In the genomic region with DNA sequence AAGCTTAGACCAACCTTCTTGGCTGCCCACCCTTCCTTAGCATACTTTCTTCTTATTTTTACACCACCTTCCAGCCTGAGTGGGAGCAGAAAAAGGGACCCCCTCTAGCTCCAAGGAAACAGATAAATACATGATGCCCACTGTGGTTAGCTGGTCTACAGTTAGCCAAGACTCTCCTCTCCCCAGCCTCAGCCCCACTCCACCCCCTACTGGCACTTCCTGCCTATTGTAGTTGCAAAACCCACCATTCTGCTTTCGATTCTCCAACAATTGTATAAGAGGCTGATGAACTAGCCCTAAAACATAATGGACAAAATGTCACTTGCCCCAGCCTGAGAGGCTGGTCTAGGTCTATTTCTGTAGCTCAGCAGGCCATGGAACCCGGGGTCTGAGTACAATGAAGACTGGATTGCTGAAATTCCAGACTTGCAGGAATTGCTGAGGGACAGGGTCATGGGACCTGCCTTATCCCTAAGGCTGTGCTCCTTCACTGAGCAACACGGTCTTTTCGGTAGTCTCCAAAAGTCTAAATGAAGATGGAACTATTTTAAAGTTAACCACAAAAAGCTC, we compare ENCODE assay signal across 18 mouse cellular contexts.
DNase-seq lines count a peak whose midpoint lies in the region; ATAC-seq and TF ChIP-seq lines count a peak whose summit lies in the region.
"Had no signal": no experiment of that assay in that cellular context is flagged by ENCODE, and none has a peak within 500 bp of the region (broad histone marks: within the 10 kb centered on the region; RNA-seq: fewer than 3 reads in every experiment).

No protein-coding gene starts in this region.

- H3K4me2 ChIP-seq in forebrain, embryonic 16.5 days (ENCODE audit: low read length), result no peak overlapping the region
- H3K4me2 ChIP-seq: forebrain, embryonic 13.5 days; limb, embryonic 13.5 days; midbrain, embryonic 13.5 days had no signal

- TF ChIP-seq CTCF in layer of hippocampus, adult 2 months (conservative IDR thresholded peaks at IDR 0.05), result 0 out of 2 replicates have a peak, but pooled peaks have one; percentile 5

- no peak overlapping the region for H3K4me3 ChIP-seq in forebrain, embryonic 10.5 days
- no peak overlapping the region for H3K4me3 ChIP-seq in forebrain, embryonic 16.5 days (replicated peaks; ENCODE audit: low read length)
- H3K4me3 ChIP-seq in layer of hippocampus, adult 2 months, result no peak overlapping the region
- H3K4me3 ChIP-seq: forebrain, embryonic 13.5 days; limb, embryonic 13.5 days; midbrain, embryonic 13.5 days; myocyte had no signal

- no peak for DNase-seq in forebrain, embryonic 10.5 days (ENCODE audit: extremely low spot score, low spot score)
- no peak for DNase-seq in layer of hippocampus, adult 2 months (ENCODE audit: low spot score in 2 of 2)
- DNase-seq in layer of hippocampus, adult 9-10 months (ENCODE audit: low spot score), result no peak
- peak; percentile 35 for DNase-seq in Muller cell, postnatal 12 days (ENCODE audit: inconsistent ontology term)
- no peak for DNase-seq in cerebellum, postnatal 14 days
- DNase-seq: adrenal gland, adult 8-10 months; cerebellum, adult 11-12 months; kidney, adult 8-10 months; kidney, postnatal 25 days; lung, adult 2 months; lung, postnatal 36 days had no signal

- peaks cover 29% of the 10 kb centered on the region for H3K36me3 ChIP-seq in forebrain, embryonic 10.5 days (replicated peaks)
- H3K36me3 ChIP-seq in forebrain, embryonic 16.5 days (ENCODE audit: control insufficient read depth, insufficient read depth), result no peaks in the 10 kb centered on the region

- H3K4me1 ChIP-seq in forebrain, embryonic 10.5 days, result peaks cover 37% of the 10 kb centered on the region
- peaks cover 2% of the 10 kb centered on the region; the same call in 1 of the 2 replicates for H3K4me1 ChIP-seq in forebrain, embryonic 16.5 days (replicated peaks; ENCODE audit: control insufficient read depth, insufficient read depth, low read length)

- no peaks in the 10 kb centered on the region for H3K27me3 ChIP-seq in forebrain, embryonic 10.5 days (ENCODE audit: poor library complexity, severe bottlenecking)
- H3K27me3 ChIP-seq in forebrain, embryonic 16.5 days (replicated peaks; ENCODE audit: control insufficient read depth, insufficient read depth, low read length), result no peaks in the 10 kb centered on the region
- H3K27me3 ChIP-seq: forebrain, embryonic 13.5 days; limb, embryonic 13.5 days; midbrain, embryonic 13.5 days had no signal

- 0 out of 2 replicates have a peak overlapping the region, but pooled peaks have one; percentile 48 for H3K27ac ChIP-seq in forebrain, embryonic 10.5 days
- no peak overlapping the region for H3K27ac ChIP-seq in forebrain, embryonic 16.5 days (ENCODE audit: low read length)
- no peak overlapping the region for H3K27ac ChIP-seq in layer of hippocampus, adult 2 months
- H3K27ac ChIP-seq: forebrain, embryonic 13.5 days; limb, embryonic 13.5 days; midbrain, embryonic 13.5 days had no signal

- H3K9ac ChIP-seq in forebrain, embryonic 16.5 days (replicated peaks; ENCODE audit: low read depth, low read length), result no peak overlapping the region
- H3K9ac ChIP-seq: forebrain, embryonic 13.5 days; limb, embryonic 13.5 days; midbrain, embryonic 13.5 days had no signal

- WGBS in forebrain, embryonic 10.5 days, result 63% methylated on average over 4 of the region's 4 CpGs
- WGBS in forebrain, embryonic 16.5 days, result 61% methylated on average over 4 of the region's 4 CpGs

- H3K9me3 ChIP-seq in forebrain, embryonic 10.5 days, result no peaks in the 10 kb centered on the region
- H3K9me3 ChIP-seq in forebrain, embryonic 16.5 days (ENCODE audit: control insufficient read depth, low read length), result no peaks in the 10 kb centered on the region
- H3K9me3 ChIP-seq: forebrain, embryonic 13.5 days; limb, embryonic 13.5 days; midbrain, embryonic 13.5 days had no signal

- ATAC-seq in forebrain, embryonic 16.5 days, result no peak
- peak; percentile 93 for ATAC-seq in megakaryocyte, adult 5-6 weeks (ENCODE audit: poor library complexity, severe bottlenecking)
- no peak for ATAC-seq in frontal cortex, adult (ENCODE audit: low TSS enrichment)
- ATAC-seq: midbrain, embryonic 13.5 days had no signal
